Mouse (Mus musculus) hindbrain, embryonic 13.5 days (tissue): ENCODE data around the gene Ippk. TPM values are rescaled to one million over a fixed set of nuclear protein-coding genes. Genes with fewer than 3 reads are reported as not detected.

Experiments used
- ATAC-seq: fragments of 200-750 bp; cut with Nextera tagmentation; 2 replicates; pipeline ENCODE4 v1.8.0; 2017; ENCODE audit warnings: moderate TSS enrichment; ENCODE audit not compliant: low FRiP score
- H3K27ac ChIP-seq: fragments of 300-500 bp; sonication (generic); 2 replicates; pipeline ENCODE4 v1.5.1; 2015; ENCODE audit warnings: inconsistent platforms, mild to moderate bottlenecking, moderate library complexity
- H3K27me3 ChIP-seq: fragments of 300-500 bp; sonication (generic); 2 replicates; pipeline ENCODE4 v1.6.1; 2015; ENCODE audit warnings: mild to moderate bottlenecking, inconsistent platforms
- H3K36me3 ChIP-seq: fragments of 300-500 bp; sonication (generic); 2 replicates; pipeline ENCODE4 v1.6.1; 2015; ENCODE audit warnings: mild to moderate bottlenecking, inconsistent platforms
- H3K4me1 ChIP-seq: fragments of 300-500 bp; sonication (generic); replicated peaks from 2 replicates; pipeline ENCODE4 v1.6.1; 2015; ENCODE audit warnings: inconsistent platforms
- H3K4me2 ChIP-seq: fragments of 300-500 bp; sonication (generic); 2 replicates; pipeline ENCODE4 v1.6.1; 2015; ENCODE audit warnings: inconsistent platforms, mild to moderate bottlenecking, moderate library complexity
- H3K4me3 ChIP-seq: fragments of 300-500 bp; sonication (generic); 2 replicates; pipeline ENCODE4 v1.5.1; 2015; ENCODE audit warnings: mild to moderate bottlenecking, inconsistent platforms
- H3K9ac ChIP-seq: fragments of 300-500 bp; sonication (generic); 2 replicates; pipeline ENCODE4 v1.6.1; 2015; ENCODE audit warnings: mild to moderate bottlenecking, inconsistent platforms
- H3K9me3 ChIP-seq: fragments of 300-500 bp; sonication (generic); 2 replicates; pipeline ENCODE4 v1.6.1; 2016; ENCODE audit warnings: inconsistent platforms
- WGBS: fragments of 180-500 bp; shearing (Covaris S2); methylation state at CpG from one replicate; pipeline ENCODE4 v1.1.7; 2015; 5-methylcytosine and 5-hydroxymethylcytosine counted together
- polyA plus RNA-seq: library from polyadenylated mRNA; unstranded; fragments of >200 nt; fragmentation: Nextera tagmentation; extraction: Ambion mirVana; gene quantifications from 2 replicates; pipeline ENCODE4 v1.2.1, GENCODE M21; 2015

Gene Ippk
- polyA plus RNA-seq, 1 experiment from 2014 or later = 15.0 TPM

DNA sequence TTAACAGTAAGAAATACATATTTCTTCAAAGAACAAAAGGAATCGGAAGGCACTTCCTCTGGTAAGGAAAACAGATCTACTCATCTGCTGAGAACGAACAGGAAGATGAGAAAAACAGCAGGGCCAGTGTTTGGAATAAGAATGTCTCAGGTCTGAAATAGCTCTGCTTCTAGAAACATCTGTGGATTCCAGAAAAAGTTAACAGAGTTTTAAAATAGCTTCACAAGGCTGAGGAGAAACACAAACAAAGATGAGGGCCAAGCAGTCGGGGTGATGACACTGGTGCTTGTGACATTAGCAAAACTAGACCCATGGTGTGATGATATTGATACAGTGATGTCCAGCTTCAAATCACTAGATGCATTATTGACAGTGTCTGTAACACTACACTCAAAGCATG lies 86.1 kb downstream of the Ippk start:
- ATAC-seq = no peak
- WGBS = 86% methylated on average over 3 of the region's 3 CpGs
- H3K4me2 ChIP-seq = no peak overlapping the region
- no peaks in the 10 kb centered on the region for H3K36me3 ChIP-seq
- no peak overlapping the region for H3K9ac ChIP-seq
- no peaks in the 10 kb centered on the region for H3K27me3 ChIP-seq
- H3K4me1 ChIP-seq = no peaks in the 10 kb centered on the region
- H3K9me3 ChIP-seq = no peaks in the 10 kb centered on the region
- no peak overlapping the region for H3K4me3 ChIP-seq
- H3K27ac ChIP-seq = no peak overlapping the region

Other genes with a start within 250 kb of the Ippk start
- gene Ninj1, start 233.8 kb upstream of the Ippk start, polyA plus RNA-seq = 19.3 and 19.9 TPM in 2 replicates
- gene Card19, start 205.2 kb upstream of the Ippk start, polyA plus RNA-seq = 27.2 and 31.3 TPM in 2 replicates
- gene Susd3, start 172.5 kb upstream of the Ippk start, polyA plus RNA-seq = 0.92 and 1.3 TPM in 2 replicates
- gene Fgd3, start 100.9 kb upstream of the Ippk start, polyA plus RNA-seq = 1.4 and 2.0 TPM in 2 replicates
- 28.2 and 29.3 TPM in 2 replicates for gene Bicd2, start 79.7 kb upstream of the Ippk start, polyA plus RNA-seq
- 0.45 and 0.60 TPM in 2 replicates for gene Tes3-ps, start 72.1 kb downstream of the Ippk start, polyA plus RNA-seq
- 2.3 and 2.5 TPM in 2 replicates for gene Ecm2, start 83.6 kb downstream of the Ippk start, polyA plus RNA-seq
- 0.57 and 1.9 TPM in 2 replicates for gene Aspn, start 123.2 kb downstream of the Ippk start, polyA plus RNA-seq
- gene Omd, start 161.2 kb downstream of the Ippk start, polyA plus RNA-seq = 0.26 and 0.45 TPM in 2 replicates
- 8.1 and 14.9 TPM in 2 replicates for gene Ogn, start 186.8 kb downstream of the Ippk start, polyA plus RNA-seq
- 7.0 and 9.1 TPM in 2 replicates for gene Cenpp, start 231.5 kb downstream of the Ippk start, polyA plus RNA-seq
- gene Nol8, start 231.8 kb downstream of the Ippk start, polyA plus RNA-seq = 22.6 and 22.9 TPM in 2 replicates